Mouse (Mus musculus) hindbrain, embryonic 15.5 days (tissue): ENCODE results near the gene Efcab7. TPM values are rescaled to one million over a fixed set of nuclear protein-coding genes. Genes with fewer than 3 reads are reported as not detected.

Source experiments
- ATAC-seq: fragments of 200-750 bp; cut with Nextera tagmentation; 2 replicates; pipeline ENCODE4 v1.8.0; 2017; ENCODE audit warnings: low read depth, moderate number of reproducible peaks, moderate TSS enrichment; ENCODE audit not compliant: low FRiP score
- H3K27ac ChIP-seq: fragments of 300-500 bp; sonication (generic); replicated peaks from 2 replicates; pipeline ENCODE4 v1.5.1; 2015; ENCODE audit warnings: mild to moderate bottlenecking, inconsistent platforms
- H3K27me3 ChIP-seq: fragments of 300-500 bp; sonication (generic); 2 replicates; pipeline ENCODE4 v1.6.1; 2015; ENCODE audit warnings: control low read depth, inconsistent platforms
- H3K36me3 ChIP-seq: fragments of 300-500 bp; sonication (generic); 2 replicates; pipeline ENCODE4 v1.6.1; 2015; ENCODE audit warnings: control low read depth, inconsistent platforms
- H3K4me1 ChIP-seq: fragments of 300-500 bp; sonication (generic); replicated peaks from 2 replicates; pipeline ENCODE4 v1.6.1; 2015; ENCODE audit warnings: control low read depth, inconsistent platforms
- H3K4me2 ChIP-seq: fragments of 300-500 bp; sonication (generic); 2 replicates; pipeline ENCODE4 v1.6.1; 2015; ENCODE audit warnings: moderate library complexity, mild to moderate bottlenecking, inconsistent platforms
- H3K4me3 ChIP-seq: fragments of 300-500 bp; sonication (generic); 2 replicates; pipeline ENCODE4 v1.5.1; 2015; ENCODE audit warnings: mild to moderate bottlenecking, inconsistent platforms
- H3K9ac ChIP-seq: fragments of 300-500 bp; sonication (generic); 2 replicates; pipeline ENCODE4 v1.6.1; 2015; ENCODE audit warnings: inconsistent platforms
- H3K9me3 ChIP-seq: fragments of 300-500 bp; sonication (generic); 2 replicates; pipeline ENCODE4 v1.6.1; 2016; ENCODE audit warnings: control low read depth, inconsistent platforms
- WGBS: fragments of 180-500 bp; shearing (Covaris S2); methylation state at CpG from one replicate; pipeline ENCODE4 v1.1.7; 2015; 5-methylcytosine and 5-hydroxymethylcytosine counted together
- polyA plus RNA-seq: library from polyadenylated mRNA; unstranded; fragments of >200 nt; fragmentation: Nextera tagmentation; extraction: Ambion mirVana; gene quantifications from 2 replicates; pipeline ENCODE4 v1.2.1, GENCODE M21; 2015

The Efcab7 gene
- polyA plus RNA-seq, 1 experiment from 2014 or later, result 11.9 TPM

- Histone ChIP-seq H3K27me3 (no peaks in the 10 kb centered on the region), H3K4me1 (no peaks in the 10 kb centered on the region), H3K27ac (no peak overlapping the region), H3K36me3 (no peaks in the 10 kb centered on the region), H3K4me3 (no peak overlapping the region), H3K4me2 (no peak overlapping the region), H3K9me3 (no peaks in the 10 kb centered on the region), H3K9ac (no peak overlapping the region)
- WGBS, result 82% methylated on average over 1 of the region's 1 CpGs
- no peak for ATAC-seq
These were observed 118.2 kb downstream of the Efcab7 start for GRCm38 (mm10) chr4:99947192-99947591.

GRCm38 (mm10) chr4:99947896-99948295, 118.9 kb downstream of the Efcab7 start:
- 100% methylated on average over 1 of the region's 1 CpGs for WGBS
- H3K4me3 ChIP-seq, result no peak overlapping the region
- no peak overlapping the region for H3K9ac ChIP-seq
- no peak overlapping the region for H3K4me2 ChIP-seq
- H3K36me3 ChIP-seq, result no peaks in the 10 kb centered on the region
- H3K27me3 ChIP-seq, result no peaks in the 10 kb centered on the region
- no peak for ATAC-seq
- H3K4me1 ChIP-seq, result no peaks in the 10 kb centered on the region
- no peak overlapping the region for H3K27ac ChIP-seq
- no peaks in the 10 kb centered on the region for H3K9me3 ChIP-seq

- H3K4me1 ChIP-seq, result no peaks in the 10 kb centered on the region
- H3K4me3 ChIP-seq, result no peak overlapping the region
- H3K9ac ChIP-seq, result no peak overlapping the region
- H3K36me3 ChIP-seq, result no peaks in the 10 kb centered on the region
- H3K9me3 ChIP-seq, result no peaks in the 10 kb centered on the region
- 95% methylated on average over 2 of the region's 2 CpGs for WGBS
- H3K4me2 ChIP-seq, result no peak overlapping the region
- no peak overlapping the region for H3K27ac ChIP-seq
- no peak for ATAC-seq
- H3K27me3 ChIP-seq, result no peaks in the 10 kb centered on the region
These were observed 124.9 kb downstream of the Efcab7 start for GRCm38 (mm10) chr4:99953904-99954303.

GRCm38 (mm10) chr4:99955396-99955795, 126.4 kb downstream of the Efcab7 start:
- Histone ChIP-seq H3K4me1 (no peaks in the 10 kb centered on the region), H3K27me3 (no peaks in the 10 kb centered on the region), H3K9ac (no peak overlapping the region), H3K36me3 (no peaks in the 10 kb centered on the region), H3K27ac (no peak overlapping the region), H3K4me3 (no peak overlapping the region), H3K9me3 (no peaks in the 10 kb centered on the region), H3K4me2 (no peak overlapping the region)
- 78% methylated on average over 10 of the region's 10 CpGs for WGBS
- no peak for ATAC-seq

GRCm38 (mm10) chr4:99957186-99957585, 128.2 kb downstream of the Efcab7 start:
- Histone ChIP-seq H3K4me2 (no peak overlapping the region), H3K36me3 (no peaks in the 10 kb centered on the region), H3K9me3 (no peaks in the 10 kb centered on the region), H3K9ac (no peak overlapping the region), H3K4me3 (no peak overlapping the region), H3K4me1 (no peaks in the 10 kb centered on the region), H3K27ac (no peak overlapping the region), H3K27me3 (no peaks in the 10 kb centered on the region)
- WGBS, result 94% methylated on average over 4 of the region's 4 CpGs
- no peak for ATAC-seq

GRCm38 (mm10) chr4:99958084-99958815, 129.3 kb downstream of the Efcab7 start:
- H3K9ac ChIP-seq, result no peak overlapping the region
- no peaks in the 10 kb centered on the region for H3K4me1 ChIP-seq
- no peaks in the 10 kb centered on the region for H3K9me3 ChIP-seq
- H3K4me3 ChIP-seq, result no peak overlapping the region
- no peak for ATAC-seq
- H3K36me3 ChIP-seq, result peaks cover under 1% of the 10 kb centered on the region; the same call in 1 of the 2 replicates
- H3K4me2 ChIP-seq, result no peak overlapping the region
- H3K27me3 ChIP-seq, result no peaks in the 10 kb centered on the region
- no peak overlapping the region for H3K27ac ChIP-seq
- WGBS, result 87% methylated on average over 7 of the region's 7 CpGs

- Histone ChIP-seq H3K27me3 (no peaks in the 10 kb centered on the region), H3K9ac (no peak overlapping the region), H3K4me1 (no peaks in the 10 kb centered on the region), H3K27ac (no peak overlapping the region), H3K36me3 (peaks cover 11% of the 10 kb centered on the region), H3K9me3 (no peaks in the 10 kb centered on the region), H3K4me2 (no peak overlapping the region), H3K4me3 (no peak overlapping the region)
- WGBS, result 89% methylated on average over 3 of the region's 3 CpGs
- ATAC-seq, result no peak
These were observed 130.3 kb downstream of the Efcab7 start for GRCm38 (mm10) chr4:99959308-99959707.

Other genes starting within 250 kb of the Efcab7 start
- 1.8 and 2.1 TPM in 2 replicates for gene Foxd3, start 172.9 kb upstream of the Efcab7 start, polyA plus RNA-seq
- 11.1 and 13.9 TPM in 2 replicates for gene Alg6, start 113.5 kb upstream of the Efcab7 start, polyA plus RNA-seq
- gene Pgm1, start 100.2 kb downstream of the Efcab7 start, polyA plus RNA-seq, result 88.0 and 88.1 TPM in 2 replicates
- 14.5 and 19.0 TPM in 2 replicates for gene Itgb3bp, start 100.6 kb downstream of the Efcab7 start, polyA plus RNA-seq